Mouse (Mus musculus) cerebellum, adult 18-20 months (tissue): ENCODE results near the gene Itgax.

Experiments
- DNase-seq, 2 experiments: peaks; one replicate each; pipeline ENCODE4 v3.0.0; 2021

Gene Itgax

GRCm38 (mm10) chr7:128164001-128164400 lies 34.7 kb downstream of the Itgax start:
- DNase-seq = no peak

- DNase-seq = no peak
These were observed 37.0 kb downstream of the Itgax start for GRCm38 (mm10) chr7:128166391-128166790.

GRCm38 (mm10) chr7:128169996-128170395 lies 40.6 kb downstream of the Itgax start:
- DNase-seq = no peak

- no peak for DNase-seq
These were observed 49.0 kb downstream of the Itgax start for GRCm38 (mm10) chr7:128178385-128178784.

GRCm38 (mm10) chr7:128180126-128180525 lies 50.8 kb downstream of the Itgax start:
- DNase-seq = no peak

GRCm38 (mm10) chr7:128180546-128180945 lies 51.2 kb downstream of the Itgax start:
- no peak for DNase-seq

GRCm38 (mm10) chr7:128181691-128182090 lies 52.3 kb downstream of the Itgax start:
- no peak for DNase-seq
